Mouse (Mus musculus): ENCODE results near the gene Oas2.

DNA sequence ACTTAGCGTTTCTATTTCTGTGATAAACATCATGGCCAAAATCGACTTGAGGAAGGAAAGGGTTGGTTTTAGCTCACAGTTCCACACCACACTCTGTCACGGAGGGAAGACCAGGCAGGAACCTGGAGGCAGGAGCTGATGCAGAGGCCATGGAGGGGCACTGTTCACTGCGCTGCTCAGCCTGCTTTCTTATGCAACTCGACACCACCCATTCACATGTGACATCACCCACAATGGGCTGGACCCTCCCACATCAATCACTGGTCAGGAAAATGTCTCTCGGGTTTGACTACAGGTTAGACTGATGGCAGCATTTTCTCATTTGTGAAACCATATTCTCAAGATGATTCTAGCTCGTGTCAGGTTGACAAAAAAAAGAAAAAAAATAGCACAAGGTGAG, 28.6 kb downstream of the Oas2 start:
- TF ChIP-seq CTCF (IDR thresholded peaks at IDR 0.05; ENCODE audit: control insufficient read depth, insufficient read depth, low read length) (no peak), POLR2A (IDR thresholded peaks at IDR 0.05; ENCODE audit: borderline replicate concordance, control insufficient read depth, low read depth, low read length) (no peak)

All from bone marrow, adult 2 months (tissue).